Mouse (Mus musculus) MEL (cell line): ENCODE measurements around the gene Rif1. TPM values are rescaled to one million over a fixed set of nuclear protein-coding genes. Genes with fewer than 3 reads are reported as not detected.
A peak's percentile ranks its signal among the peaks of the same experiment; 100 is the strongest.

Experiments
- DNase-seq: peaks from one replicate; pipeline ENCODE4 v3.0.0; 2011; ENCODE audit warnings: low read depth, low spot score
- H3K27ac ChIP-seq: 2 replicates; pipeline ENCODE4 v1.5.1; 2012; ENCODE audit warnings: low read depth, mild to moderate bottlenecking, control low read depth, low read length, moderate library complexity; ENCODE audit not compliant: control insufficient read depth
- H3K27me3 ChIP-seq, 2 experiments: fragments of 150-350 bp in 1 of 2; sonication (generic) in 1 of 2; 2 replicates each; pipeline ENCODE4 v1.6.1; 2012; ENCODE audit warnings: low read length in 2 of 2, mild to moderate bottlenecking in 2 of 2, improper control_type of control experiment in 1 of 2, moderate library complexity in 1 of 2; ENCODE audit not compliant: insufficient read depth in 2 of 2, control insufficient read depth in 1 of 2
- H3K36me3 ChIP-seq, 2 experiments: 2 replicates each; pipeline ENCODE4 v1.6.1; 2012 to 2014; ENCODE audit warnings: low read length in 2 of 2, improper control_type of control experiment in 1 of 2, inconsistent platforms in 1 of 2, mild to moderate bottlenecking in 1 of 2; ENCODE audit not compliant: insufficient read depth in 2 of 2, control insufficient read depth in 1 of 2
- H3K4me1 ChIP-seq, 2 experiments: fragments of 150-350 bp in 1 of 2; sonication (generic) in 1 of 2; 2 replicates each; pipeline ENCODE4 v1.6.1; 2012; ENCODE audit warnings: low read length in 2 of 2, improper control_type of control experiment in 1 of 2, mild to moderate bottlenecking in 1 of 2; ENCODE audit not compliant: insufficient read depth in 2 of 2, control insufficient read depth in 1 of 2
- H3K4me3 ChIP-seq, 2 experiments: fragments of 150-350 bp in 1 of 2; sonication (generic) in 1 of 2; 2 replicates each; pipeline ENCODE4 v1.5.1; 2012; ENCODE audit warnings: low read depth in 2 of 2, low read length in 2 of 2, mild to moderate bottlenecking in 2 of 2, moderate library complexity in 2 of 2, control low read depth in 1 of 2, improper control_type of control experiment in 1 of 2; ENCODE audit not compliant: control insufficient read depth in 1 of 2, insufficient read depth in 1 of 2
- H3K79me2 ChIP-seq: 2 replicates; pipeline ENCODE4 v1.6.1; 2012; ENCODE audit warnings: mild to moderate bottlenecking, low read length, moderate library complexity; ENCODE audit not compliant: control insufficient read depth, poor library complexity, insufficient read depth
- H3K9ac ChIP-seq: 2 replicates; pipeline ENCODE4 v1.6.1; 2012; ENCODE audit warnings: low read depth, mild to moderate bottlenecking, control low read depth, low read length, moderate library complexity; ENCODE audit not compliant: control insufficient read depth, poor library complexity, severe bottlenecking
- H3K9me3 ChIP-seq: fragments of 150-350 bp; sonication (generic); replicated peaks from 2 replicates; pipeline ENCODE4 v1.6.1; 2012; ENCODE audit warnings: mild to moderate bottlenecking, low read length, improper control_type of control experiment, moderate library complexity; ENCODE audit not compliant: insufficient read depth
- CHD1 ChIP-seq: IDR thresholded peaks from 2 replicates; pipeline ENCODE4 v1.6.1; 2012; ENCODE audit warnings: low read depth, mild to moderate bottlenecking, inconsistent platforms, low read length, improper control_type of control experiment
- CHD2 ChIP-seq: IDR thresholded peaks from 2 replicates; pipeline ENCODE4 v1.6.1; 2011; ENCODE audit warnings: low read length, improper control_type of control experiment
- GABPA ChIP-seq: IDR thresholded peaks from 2 replicates; pipeline ENCODE4 v1.6.1; 2012; ENCODE audit warnings: low read depth, mild to moderate bottlenecking, inconsistent platforms, low read length, improper control_type of control experiment, moderate library complexity
- KAT2A ChIP-seq: conservative IDR thresholded peaks from 2 replicates; pipeline ENCODE4 v1.6.1; 2012; ENCODE audit warnings: low read depth, low read length, improper control_type of control experiment, inconsistent platforms
- NRF1 ChIP-seq: IDR thresholded peaks from 2 replicates; pipeline ENCODE4 v1.6.1; 2014; ENCODE audit warnings: low read depth, mild to moderate bottlenecking, inconsistent platforms, low read length, improper control_type of control experiment, moderate library complexity; ENCODE audit not compliant: poor library complexity, insufficient read depth, severe bottlenecking
- POLR2AphosphoS2 ChIP-seq: IDR thresholded peaks from 2 replicates; pipeline ENCODE4 v1.6.1; 2011; ENCODE audit warnings: low read length, improper control_type of control experiment
- SIN3A ChIP-seq: IDR thresholded peaks from 2 replicates; pipeline ENCODE4 v1.6.1; 2012; ENCODE audit warnings: low read length, improper control_type of control experiment, inconsistent platforms
- TBP ChIP-seq: IDR thresholded peaks from 2 replicates; pipeline ENCODE4 v1.8.0; 2011; ENCODE audit warnings: low read depth, low read length, improper control_type of control experiment
- UBTF ChIP-seq: IDR thresholded peaks from 2 replicates; pipeline ENCODE4 v1.6.1; 2012; ENCODE audit warnings: low read depth, mild to moderate bottlenecking, inconsistent platforms, low read length, improper control_type of control experiment, moderate library complexity, borderline replicate concordance; ENCODE audit not compliant: insufficient read depth
- ZKSCAN1 ChIP-seq: IDR thresholded peaks from 2 replicates; pipeline ENCODE4 v1.6.1; 2012; ENCODE audit warnings: low read depth, mild to moderate bottlenecking, inconsistent platforms, low read length, improper control_type of control experiment, moderate library complexity
- ZNF384 ChIP-seq: IDR thresholded peaks from 2 replicates; pipeline ENCODE4 v1.6.1; 2012; ENCODE audit warnings: low read depth, mild to moderate bottlenecking, inconsistent platforms, low read length, improper control_type of control experiment
- polyA plus RNA-seq, 2 experiments: library from polyadenylated mRNA; stranded (reverse) in 1 of 2; unstranded in 1 of 2; fragments of >175 nt in 1 of 2; fragments of >200 nt in 1 of 2; gene quantifications; 2 replicates each; pipeline versions ENCODE4 v1.2.1 to v1.2.4; 2012; ENCODE audit warnings: low replicate concordance in 2 of 2, low read depth in 1 of 2; ENCODE audit not compliant: insufficient read length in 2 of 2, insufficient read depth in 1 of 2, missing spikeins in 1 of 2
- total RNA-seq: library from RNA; depleted of rRNA; stranded (reverse); fragments of 300-350 nt; gene quantifications from 2 replicates; pipeline ENCODE4 v1.2.3, GENCODE M21; 2012

Rif1 gene
- total and polyA plus RNA-seq, 3 experiments = 31.7 to 247 (median 44.3) TPM

GRCm38 (mm10) chr2:52072065-52072490, 554 bp upstream of the Rif1 start:
- Histone ChIP-seq H3K79me2 (peaks cover 35% of the 10 kb centered on the region), H3K4me3 (peak overlapping the region; percentile 61 to 68)
- peak; percentile 19 for DNase-seq

GRCm38 (mm10) chr2:52073141-52073904, 691 bp downstream of the Rif1 start:
- no peaks in the 10 kb centered on the region for H3K9me3 ChIP-seq
- H3K36me3 ChIP-seq = peaks cover 15 to 34% of the 10 kb centered on the region in 2 experiments
- no peak for TF ChIP-seq NRF1
- TF ChIP-seq UBTF = no peak
- TF ChIP-seq ZNF384 = peak; percentile 78
- no peak for TF ChIP-seq TBP
- peak; percentile 32; the same call in 1 of the 2 replicates for TF ChIP-seq SIN3A
- TF ChIP-seq CHD1 = peak; percentile 83; the same call in 1 of the 2 replicates
- DNase-seq = peak; percentile 49
- peak overlapping the region; percentile 61 to 68 for H3K4me3 ChIP-seq
- peak overlapping the region; percentile 33 for H3K27ac ChIP-seq
- peaks cover 37% of the 10 kb centered on the region for H3K79me2 ChIP-seq
- peaks cover 0 to 13% of the 10 kb centered on the region in 2 experiments; a peak in 3 of 4 replicates for H3K4me1 ChIP-seq
- peak overlapping the region; percentile 96 for H3K9ac ChIP-seq
- H3K27me3 ChIP-seq = peaks cover 1 to 5% of the 10 kb centered on the region in 2 experiments

More at GRCm38 (mm10) chr2:52072065-52072490, 554 bp upstream of the Rif1 start:
- Histone ChIP-seq H3K27me3 (peaks cover 1 to 5% of the 10 kb centered on the region in 2 experiments), H3K9me3 (no peaks in the 10 kb centered on the region), H3K36me3 (peaks cover 6 to 30% of the 10 kb centered on the region in 2 experiments), H3K27ac (peak overlapping the region; percentile 44; the same call in 1 of the 2 replicates), H3K9ac (peak overlapping the region; percentile 81), H3K4me1 (peaks cover 0 to 13% of the 10 kb centered on the region in 2 experiments; a peak in 3 of 4 replicates)
- TF ChIP-seq CHD1 (0 out of 2 replicates have a peak, but pooled peaks have one; percentile 61), POLR2AphosphoS2 (no peak)

DNA sequence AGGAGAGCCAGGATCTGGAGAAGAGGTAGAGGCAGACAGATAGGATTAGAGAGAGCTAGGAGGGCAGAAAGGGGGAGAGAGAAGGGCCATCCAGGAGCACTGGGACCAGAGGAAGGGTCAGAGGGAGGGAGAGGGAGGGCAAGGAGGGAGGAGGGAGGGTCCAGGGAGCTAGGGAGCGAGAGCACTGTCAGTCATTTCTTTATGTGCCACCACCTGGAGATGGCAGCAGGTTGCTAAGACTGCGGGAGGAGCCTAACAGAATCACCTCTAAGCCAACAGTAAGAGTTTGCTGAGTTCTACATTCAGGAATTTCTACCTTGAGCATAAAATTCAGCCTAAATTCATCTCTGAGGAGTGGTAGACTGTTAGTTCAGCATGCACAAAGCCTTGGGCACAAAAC, 6.0 kb downstream of the Rif1 start:
- Histone ChIP-seq H3K27ac (no peak overlapping the region), H3K9me3 (no peaks in the 10 kb centered on the region), H3K79me2 (peaks cover 29% of the 10 kb centered on the region), H3K36me3 (peaks cover 32 to 43% of the 10 kb centered on the region in 2 experiments), H3K27me3 (no peaks in the 10 kb centered on the region), H3K9ac (no peak overlapping the region), H3K4me1 (peaks cover 0 to 10% of the 10 kb centered on the region in 2 experiments; a peak in 2 of 4 replicates), H3K4me3 (no peak overlapping the region)
- TF ChIP-seq KAT2A (no peak), CHD1 (no peak), ZKSCAN1 (no peak), CHD2 (no peak), GABPA (no peak)
- no peak for DNase-seq
